Mouse (Mus musculus) right cerebral cortex, adult 2 months (tissue): ENCODE data around the gene Ibsp.

Source experiments
- DNase-seq, 2 experiments: peaks; one replicate each; pipeline ENCODE4 v3.0.0; 2021 to 2022; ENCODE audit warnings: low spot score in 2 of 2

Ibsp gene

DNA sequence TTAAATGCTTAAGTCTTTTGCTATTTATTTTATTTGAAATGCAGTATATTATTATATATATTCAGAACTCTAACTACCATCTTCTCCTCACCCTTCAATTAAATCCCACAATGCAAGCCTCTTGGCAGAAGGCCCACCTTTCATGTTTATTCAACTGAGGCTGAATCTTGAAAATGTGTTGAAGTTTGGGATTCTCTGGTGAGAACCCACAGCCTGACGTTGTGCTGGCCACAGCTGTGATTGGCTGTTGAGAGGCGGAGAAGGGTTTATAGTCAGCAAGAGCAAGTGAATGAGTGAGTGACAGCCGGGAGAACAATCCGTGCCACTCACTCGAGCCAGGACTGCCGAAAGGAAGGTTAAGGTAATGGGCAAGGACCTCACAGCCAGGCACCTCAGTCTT is at the start of gene Ibsp:
Gene Ibsp, plus strand, starts transcription at position 178 of the 400 bp plus-strand sequence.
- peak in 1 of 2 experiments; percentile 5 for DNase-seq

DNA sequence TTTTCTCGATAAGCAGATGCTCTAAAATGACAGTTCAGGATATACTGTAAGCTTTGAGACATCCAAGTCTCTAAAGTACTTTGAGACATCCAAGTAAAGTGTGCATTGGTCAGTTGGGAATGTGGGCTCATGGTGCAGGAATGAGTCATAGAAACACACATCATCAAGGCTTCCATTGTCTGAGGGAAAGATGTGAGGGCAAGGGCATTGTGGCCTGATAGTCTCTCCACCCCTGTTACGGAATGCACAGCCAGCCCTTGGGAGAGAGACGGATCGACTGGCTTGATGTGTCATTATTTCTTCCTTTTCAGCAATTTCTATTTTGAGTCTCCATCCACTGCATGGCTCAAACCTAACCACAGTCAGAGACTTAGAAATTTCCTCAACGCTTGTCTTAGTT is 47.2 kb upstream of the Ibsp start:
- no peak for DNase-seq

DNA sequence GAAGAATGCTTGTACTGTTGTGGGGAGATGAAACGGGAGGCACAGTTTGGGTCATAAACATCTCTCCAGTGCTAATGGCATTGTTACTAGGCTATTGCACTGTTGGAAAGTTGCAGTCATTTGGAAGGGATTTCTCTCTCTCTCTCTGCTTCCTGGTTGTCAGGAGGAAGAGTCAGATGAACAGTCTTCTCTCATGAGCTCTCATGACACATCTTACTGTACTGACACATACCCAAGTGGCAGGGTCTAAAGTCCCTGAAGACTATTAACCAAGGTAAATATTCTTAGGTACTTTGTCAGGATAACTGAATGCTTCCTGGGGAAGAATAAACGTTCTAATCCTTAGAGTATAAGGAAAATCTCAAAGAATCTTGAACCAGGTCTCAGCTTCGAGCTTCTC is 42.4 kb upstream of the Ibsp start:
- DNase-seq = no peak

DNA sequence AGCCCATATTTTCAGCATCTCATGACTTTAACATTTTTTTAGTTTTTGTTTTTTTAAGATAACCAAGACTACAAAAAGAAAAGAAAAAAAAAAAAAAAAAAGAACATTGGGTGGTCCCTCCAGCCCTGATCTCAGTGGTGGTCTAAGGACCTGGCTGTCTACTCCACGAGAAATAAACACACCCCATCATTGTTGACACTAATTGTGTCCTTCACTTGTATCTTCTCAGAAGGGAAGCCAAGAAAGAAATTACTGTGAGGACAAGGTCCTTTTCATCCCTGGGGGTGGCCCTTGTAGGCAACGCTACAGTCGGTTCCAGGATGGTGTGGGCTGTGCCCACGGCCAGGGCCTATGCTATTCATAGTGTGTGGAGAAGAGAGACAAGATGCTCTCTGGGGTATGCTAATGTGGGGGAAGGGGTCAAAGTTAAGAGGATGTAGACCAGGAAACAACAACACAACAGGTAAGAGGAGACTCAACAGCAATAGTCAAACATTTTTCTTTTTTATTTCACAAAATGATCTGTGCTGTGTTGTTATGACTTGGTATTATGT is 37.0 kb upstream of the Ibsp start:
- no peak for DNase-seq

DNA sequence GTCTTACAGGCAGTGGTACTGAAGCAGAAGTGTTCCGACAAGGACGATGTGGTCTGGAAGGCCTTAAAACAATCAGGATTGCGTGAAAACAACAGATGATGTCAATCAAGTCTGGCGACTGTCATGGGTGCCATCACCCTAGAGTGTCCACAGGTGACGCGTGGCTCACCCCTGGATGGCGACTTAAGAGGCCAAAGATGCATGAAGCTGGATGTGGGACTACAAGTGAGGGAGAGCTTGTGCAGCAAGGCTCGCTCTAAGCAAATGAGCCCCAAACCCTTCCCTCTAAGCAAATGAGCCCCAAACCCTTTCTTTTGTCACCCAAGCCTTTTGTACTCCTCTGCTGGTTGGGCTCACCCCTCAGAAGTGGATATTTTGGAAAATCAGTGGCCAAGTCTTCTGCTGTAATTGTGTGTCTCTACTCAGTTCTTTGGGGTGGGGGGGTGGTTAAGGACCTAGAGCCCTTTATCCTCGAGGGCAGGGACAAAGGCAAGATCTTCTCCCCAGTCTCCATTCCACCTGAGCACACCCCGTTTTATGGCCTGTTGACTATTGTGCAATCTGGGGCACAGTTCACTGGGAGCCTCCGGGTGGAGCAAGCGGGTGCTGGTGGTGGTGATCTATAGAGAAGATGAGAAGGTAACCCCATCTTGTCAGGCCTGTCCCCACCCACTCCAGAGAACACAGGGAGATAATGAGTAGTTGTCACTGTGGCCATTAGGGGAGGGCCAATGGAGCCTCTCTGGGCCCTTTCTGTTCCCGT is 35.8 kb upstream of the Ibsp start:
- no peak for DNase-seq

DNA sequence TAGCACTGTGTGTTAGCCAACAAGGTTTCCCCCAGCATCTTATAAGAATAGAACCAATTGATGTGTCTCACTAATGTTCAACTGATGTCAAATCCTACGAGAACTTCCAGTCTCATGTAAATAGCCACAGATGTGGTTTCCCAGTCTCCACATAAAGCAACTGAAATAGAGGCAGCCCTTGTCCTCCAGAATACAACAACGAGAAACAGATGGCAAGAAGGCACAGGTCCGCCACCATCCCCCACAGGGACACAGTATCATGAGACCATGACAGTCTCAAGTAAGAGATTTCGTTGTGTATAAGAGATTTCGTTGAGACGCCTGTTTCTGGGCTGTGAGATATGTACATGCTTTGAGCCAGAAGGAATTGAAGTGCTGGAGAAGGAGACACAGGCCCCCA is 4.8 kb upstream of the Ibsp start:
- DNase-seq = no peak

DNA sequence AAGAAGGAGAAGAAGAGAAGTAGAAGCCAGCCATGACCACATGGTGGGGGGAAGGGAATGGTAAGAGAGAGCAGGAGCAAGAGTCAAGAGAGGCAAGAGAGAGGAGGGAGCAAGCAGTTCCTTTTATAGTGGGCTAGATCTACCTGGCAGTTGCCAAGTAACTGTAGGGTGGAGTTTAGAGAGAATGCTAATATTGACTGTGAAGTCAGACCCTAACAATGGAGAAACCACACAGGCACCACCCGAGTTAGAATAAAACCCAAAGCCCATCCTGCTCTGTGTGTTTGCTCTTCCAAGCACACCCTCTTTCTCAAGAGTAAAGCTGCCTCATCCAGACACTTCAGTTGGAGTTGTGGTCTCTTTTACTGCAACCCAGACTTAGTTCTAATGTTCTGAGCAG is 15.1 kb downstream of the Ibsp start:
- DNase-seq = no peak

DNA sequence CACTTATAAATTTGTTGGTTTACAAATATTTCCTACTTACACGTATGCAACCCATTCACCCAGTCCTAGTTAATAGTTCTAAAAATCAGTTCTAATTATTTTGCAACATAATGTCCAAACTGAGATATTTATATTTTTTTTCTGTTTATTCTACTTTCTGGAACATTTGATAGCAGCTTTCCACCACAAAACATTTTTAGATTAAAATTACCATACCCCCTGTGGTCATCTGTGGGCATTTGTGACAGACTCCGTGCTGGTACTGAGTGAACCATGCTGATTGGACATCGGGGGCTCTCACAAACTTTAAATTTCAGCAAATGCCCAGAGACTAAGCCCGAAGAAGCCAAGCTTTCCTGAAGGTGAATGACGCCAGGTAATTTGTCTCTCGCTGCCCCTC is 26.1 kb downstream of the Ibsp start, which contains the start of gene Mepe:
Gene Mepe, plus strand, starts transcription at position 301 of the 400 bp plus-strand sequence.
- DNase-seq = no peak

DNA sequence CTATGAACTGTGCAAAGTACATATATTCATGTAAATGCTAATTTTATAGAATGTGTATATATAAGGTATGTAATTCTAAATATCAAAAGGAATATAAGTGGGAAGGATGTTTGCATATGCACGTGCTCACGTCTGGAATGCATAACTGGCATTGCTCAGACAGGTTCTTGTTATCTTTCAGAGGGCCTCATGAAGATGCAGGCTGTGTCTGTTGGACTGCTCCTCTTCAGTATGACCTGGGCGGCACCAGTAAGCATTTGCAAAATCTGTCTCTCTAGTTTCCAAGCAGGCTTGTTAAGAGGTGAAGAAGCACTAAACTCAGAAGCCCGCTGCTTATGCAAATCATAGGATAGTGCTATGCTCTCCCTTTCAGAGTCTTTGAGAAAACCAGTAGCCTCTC is 27.9 kb downstream of the Ibsp start:
- no peak for DNase-seq

DNA sequence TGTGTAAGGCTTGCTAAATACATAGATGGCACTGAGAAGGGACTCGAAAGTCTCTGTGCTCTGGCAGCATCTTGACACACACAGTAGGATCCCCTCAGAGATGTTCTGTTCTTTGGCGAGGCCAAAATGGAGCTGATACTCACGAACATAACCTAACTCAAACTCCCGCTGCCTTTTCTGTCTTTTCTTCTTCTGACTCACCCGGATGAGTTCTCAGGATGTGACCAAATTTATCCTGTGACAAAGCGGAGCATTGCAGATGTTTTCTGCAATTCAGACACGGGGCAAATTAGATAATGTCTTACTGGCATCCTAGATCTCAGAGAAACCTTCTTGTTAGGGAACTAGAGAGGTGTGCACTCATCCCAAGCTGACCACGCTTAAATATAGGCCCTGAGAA is 28.4 kb downstream of the Ibsp start:
- no peak for DNase-seq

DNA sequence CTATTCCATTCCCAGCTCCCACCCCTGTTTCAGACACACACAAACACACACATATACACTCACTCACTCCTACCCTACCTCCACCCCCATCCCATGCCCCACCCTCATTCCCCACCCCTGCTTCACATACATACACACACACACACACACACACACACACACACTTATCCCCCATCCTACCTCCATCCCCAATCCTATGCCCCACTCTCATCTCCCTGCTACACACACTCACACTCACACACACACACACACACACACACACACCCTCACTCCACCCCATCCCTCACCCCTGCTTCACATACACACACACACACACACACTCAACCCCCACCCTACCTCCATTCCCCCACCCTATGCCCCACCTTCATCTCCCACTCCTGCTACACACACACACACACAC is 28.9 kb downstream of the Ibsp start:
- no peak for DNase-seq

DNA sequence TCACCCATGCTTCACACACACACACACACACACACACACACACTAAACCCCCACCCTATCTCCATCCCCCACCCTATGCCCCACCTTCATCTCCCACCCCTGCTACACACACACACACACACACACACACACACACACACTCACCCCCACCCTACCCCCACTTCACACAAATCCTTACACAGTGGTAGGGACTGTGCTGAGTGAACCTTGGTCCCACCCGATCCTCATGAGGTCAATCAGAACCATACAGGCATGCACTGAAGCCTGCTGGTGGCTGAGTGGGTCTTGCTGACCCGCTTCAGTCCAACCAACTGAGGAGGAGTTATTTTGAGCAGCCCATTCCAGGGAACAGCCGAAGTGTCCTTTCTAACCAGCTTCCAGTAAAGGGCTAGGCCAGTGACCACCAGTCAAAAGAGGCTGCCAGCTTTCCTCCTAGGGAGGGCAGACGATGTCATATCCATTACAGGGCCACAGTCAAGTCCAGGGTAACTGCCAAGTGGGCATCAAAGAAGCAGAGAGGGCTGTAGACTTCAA is 29.4 kb downstream of the Ibsp start:
- no peak for DNase-seq

DNA sequence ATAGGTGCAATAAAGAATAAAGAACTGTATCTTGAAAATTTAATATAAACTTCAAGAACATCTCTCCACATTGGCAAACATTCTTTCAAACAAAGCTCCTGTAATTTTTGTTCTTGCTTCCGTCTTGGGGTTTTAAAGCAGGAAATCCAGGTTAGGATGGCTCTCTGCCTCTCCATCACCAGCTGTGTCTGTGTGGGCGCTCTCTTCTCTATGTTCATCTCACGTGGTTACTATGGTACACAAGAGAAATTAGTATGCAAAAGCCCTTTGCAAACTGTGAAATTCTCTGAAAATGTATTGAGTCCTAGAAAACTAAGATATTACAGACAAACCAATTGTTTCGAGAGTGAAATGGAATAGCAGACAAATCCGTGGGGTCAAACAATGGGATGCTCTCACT is 30.4 kb downstream of the Ibsp start:
- peak in 1 of 2 experiments; percentile 50 for DNase-seq

DNA sequence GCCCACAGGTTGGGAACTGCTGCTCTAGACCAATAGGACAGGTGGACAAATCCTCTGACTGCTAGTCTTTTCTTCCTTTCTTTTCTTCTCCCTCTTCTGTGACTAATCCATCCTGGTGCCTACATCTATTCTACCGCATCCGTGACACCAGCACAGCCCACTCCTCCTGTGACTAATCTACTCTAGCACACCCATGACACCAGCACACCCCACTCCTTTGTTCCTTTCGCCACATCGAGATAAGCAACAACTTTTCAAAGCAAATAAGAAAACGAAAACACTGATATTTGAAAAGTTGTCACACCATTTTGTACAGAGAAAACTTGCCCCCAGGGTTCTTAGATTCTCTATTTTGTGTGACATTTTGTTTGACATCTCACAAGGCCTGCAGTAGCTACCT is 31.1 kb downstream of the Ibsp start:
- no peak for DNase-seq

DNA sequence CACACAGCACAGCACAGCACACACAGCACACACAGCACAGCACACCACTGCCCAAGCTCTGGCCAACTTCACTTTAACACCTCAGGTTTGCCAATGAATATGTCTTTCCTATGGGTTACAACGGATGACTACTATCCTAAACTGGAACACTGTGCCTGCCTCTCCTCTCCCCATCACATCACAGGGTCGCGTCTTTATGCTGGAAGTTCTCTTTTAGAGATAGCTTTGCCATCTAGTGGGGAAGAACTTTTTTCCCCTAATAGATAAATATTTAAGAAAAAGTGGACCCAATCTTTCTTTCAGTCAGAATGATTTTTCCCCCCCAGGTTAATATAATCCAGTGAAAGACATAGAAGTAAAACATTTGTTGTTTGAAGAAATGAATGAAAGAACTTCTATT is 33.3 kb downstream of the Ibsp start:
- DNase-seq = no peak

DNA sequence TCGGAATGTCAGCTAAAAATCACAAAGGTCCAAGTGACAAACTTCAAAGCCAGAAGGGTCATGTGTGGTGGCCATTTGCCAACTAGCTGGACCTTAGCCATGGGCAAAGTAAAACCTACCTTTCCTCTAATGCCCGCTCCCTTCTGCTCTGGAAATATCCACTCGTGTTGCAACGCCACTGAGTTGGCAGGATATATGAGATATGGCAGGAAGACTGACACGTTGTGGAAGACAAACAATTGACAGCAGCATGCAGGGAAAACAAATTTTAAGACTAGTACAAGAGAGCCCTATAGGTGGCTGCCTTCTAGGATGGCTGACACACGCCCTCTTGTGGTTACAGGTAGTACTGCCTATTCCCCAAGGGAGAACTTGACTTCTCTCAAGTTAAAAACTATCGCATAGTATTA is 34.3 kb downstream of the Ibsp start:
- DNase-seq = peak; percentile 73 to 86

DNA sequence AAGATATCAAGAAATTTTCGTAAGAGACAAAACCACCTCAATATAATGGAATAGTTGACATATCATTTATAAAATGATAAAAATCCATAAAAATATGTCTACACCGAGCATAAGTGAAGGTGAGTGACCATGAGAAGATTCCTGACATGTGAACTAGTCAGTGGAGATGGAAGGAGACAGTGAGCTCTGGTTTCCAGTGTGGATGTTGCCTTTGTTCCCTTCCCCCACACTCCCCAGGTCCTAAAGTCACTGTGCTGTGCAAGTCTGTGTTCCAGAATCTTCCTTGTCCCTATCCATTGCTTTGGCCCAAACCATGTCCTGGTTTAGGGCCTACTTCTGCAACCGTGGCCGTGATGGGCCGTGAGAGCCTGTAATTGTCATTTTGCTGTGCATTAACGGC is 34.7 kb downstream of the Ibsp start:
- DNase-seq = no peak

DNA sequence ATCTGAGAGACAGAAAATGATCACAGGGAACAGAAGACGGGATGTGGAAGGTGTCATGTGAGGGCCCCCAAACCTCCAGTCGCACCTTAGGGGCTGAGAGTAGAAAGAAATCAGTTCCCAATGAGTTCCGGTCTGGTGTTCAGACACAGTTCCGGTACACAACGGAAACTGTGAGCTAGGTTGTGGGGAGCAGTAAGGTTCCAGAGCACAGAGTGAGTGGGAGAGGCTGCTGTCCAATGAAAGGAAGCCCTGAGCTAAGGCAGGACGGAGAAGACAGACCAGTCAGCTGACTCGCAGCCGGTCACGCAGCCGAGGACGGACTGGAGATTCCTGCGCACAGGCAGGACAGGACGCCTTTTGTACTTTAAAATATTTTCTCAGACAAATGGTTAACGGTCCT is 35.5 kb downstream of the Ibsp start:
- DNase-seq = no peak

DNA sequence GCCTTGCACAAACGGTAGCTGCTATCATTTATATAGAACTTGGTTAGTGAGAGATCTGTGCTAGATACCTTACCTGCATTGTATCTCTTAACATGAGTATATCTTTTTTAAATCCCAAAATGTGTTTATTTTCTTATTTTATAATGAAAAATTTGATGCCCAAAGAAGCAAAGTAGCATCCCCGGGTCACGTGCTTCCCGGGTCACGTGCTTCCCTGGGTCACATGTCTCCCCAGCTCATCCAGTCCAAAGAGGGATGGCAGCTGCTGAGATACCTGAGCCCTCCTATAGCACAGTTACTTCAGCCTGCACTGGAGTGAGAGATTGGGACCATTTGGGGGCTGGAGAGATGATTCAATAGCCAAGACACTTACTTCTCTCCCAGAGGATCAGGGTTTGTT is 37.0 kb downstream of the Ibsp start:
- DNase-seq = no peak

DNA sequence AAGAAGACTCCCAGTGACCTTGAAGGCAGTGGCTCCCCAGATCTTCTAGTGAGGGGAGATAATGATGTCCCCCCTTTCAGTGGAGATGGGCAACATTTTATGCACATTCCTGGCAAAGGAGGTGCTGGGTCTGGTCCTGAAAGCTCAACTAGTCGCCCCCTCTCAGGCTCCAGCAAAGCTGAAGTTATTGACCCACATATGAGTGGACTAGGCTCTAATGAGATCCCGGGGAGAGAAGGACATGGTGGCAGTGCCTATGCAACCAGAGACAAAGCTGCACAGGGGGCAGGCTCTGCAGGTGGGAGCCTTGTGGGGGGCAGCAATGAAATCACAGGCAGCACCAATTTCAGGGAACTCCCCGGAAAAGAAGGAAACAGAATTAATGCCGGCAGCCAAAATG is 38.5 kb downstream of the Ibsp start:
- DNase-seq = no peak

DNA sequence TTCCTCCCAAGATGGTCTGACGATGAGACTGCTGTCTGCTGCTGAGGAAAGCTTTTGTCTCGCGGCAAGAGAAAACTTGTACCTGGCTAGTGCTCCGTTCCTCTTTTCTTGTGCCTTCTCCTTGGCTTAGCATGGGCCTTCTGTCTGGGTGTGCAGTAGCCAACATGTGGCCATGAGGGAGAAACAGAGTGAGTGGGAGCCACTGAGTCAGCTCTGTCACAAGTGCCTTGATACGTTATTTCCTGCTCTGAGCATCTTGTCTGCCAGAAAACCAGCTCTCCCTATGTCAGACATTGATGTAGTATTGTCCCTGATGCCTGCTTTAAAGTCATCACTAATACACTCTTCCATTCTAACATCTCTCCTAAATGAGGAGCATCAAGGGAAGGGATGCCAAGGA is 40.0 kb downstream of the Ibsp start:
- DNase-seq = peak; percentile 45 to 52

DNA sequence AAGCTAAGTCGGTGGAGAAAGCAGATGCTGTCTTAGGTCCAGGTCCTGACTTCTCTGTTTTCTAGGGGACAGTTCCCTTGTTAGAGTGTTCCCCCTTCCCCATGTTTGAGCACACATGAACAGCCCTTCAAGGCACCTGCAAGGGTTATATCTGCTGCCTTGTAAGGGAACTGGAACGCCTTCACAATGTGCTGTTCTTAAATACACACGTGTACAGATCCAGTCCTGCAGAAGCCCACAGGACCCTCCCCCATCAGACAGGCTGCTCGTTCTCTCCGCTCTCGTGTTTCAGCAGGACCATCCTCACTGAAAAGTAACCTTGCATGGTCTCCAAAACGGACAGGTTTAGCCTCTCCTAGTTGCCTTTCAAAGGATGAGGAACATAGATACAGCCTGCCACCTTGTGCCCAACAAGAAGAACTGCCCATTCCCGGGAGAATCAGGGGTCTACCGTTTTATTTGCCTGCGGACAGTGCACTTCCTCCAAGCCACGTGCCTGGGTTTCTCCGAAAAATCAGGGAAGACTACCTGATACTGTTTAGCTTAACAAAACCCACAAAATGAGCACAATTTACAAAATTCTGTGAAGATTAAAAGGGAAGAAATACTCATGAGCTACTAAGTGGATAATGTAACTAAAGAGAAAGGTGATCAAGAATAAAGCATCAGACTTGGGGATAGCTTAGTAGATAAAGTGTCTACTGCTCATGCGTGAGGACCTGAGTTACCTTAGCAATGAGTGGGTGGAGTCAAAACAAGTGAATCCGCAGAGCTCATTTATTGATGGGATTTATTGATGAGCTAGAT is 40.9 kb downstream of the Ibsp start:
- DNase-seq = peak in 1 of 2 experiments; percentile 51

DNA sequence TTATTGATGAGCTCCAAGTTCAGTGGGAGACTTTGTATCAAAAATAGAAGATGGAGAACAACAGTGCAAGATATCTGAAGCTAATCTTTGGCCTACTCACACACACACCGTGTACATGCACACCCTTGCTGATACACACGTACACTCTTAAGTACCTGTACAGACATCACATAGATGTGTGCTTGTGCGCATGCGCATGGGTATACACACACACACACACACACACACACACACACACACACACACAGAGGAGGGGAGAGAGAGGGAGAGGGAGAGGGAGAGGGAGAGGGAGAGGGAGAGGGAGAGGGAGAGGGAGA is 41.5 kb downstream of the Ibsp start:
- no peak for DNase-seq
